Mouse (Mus musculus): Measurements from ENCODE around the gene Zkscan1.

GRCm38 (mm10) chr5:138081446-138081845, 3.4 kb upstream of the Zkscan1 start:
- TF ChIP-seq CTCF (IDR thresholded peaks at IDR 0.05; ENCODE audit: low read depth): no peak
- TF ChIP-seq EP300 (IDR thresholded peaks at IDR 0.05; ENCODE audit: low read depth): no peak
